Mouse (Mus musculus): ENCODE results near the gene Fgd3. TPM values are rescaled to one million over a fixed set of nuclear protein-coding genes. Genes with fewer than 3 reads are reported as not detected.

Gene Fgd3
- total RNA-seq, 2 experiments from 2014 or later = 6.8 to 6.9 TPM

- DNase-seq = peak; percentile 96 to 97
Observed at GRCm38 (mm10) chr13:49341012-49341830, 21.1 kb upstream of the Fgd3 start, which contains the start of gene Bicd2. Bicd2 (plus strand) TSS chr13:49341585.

GRCm38 (mm10) chr13:49338893-49339546 lies 18.9 kb upstream of the Fgd3 start:
- DNase-seq = peak in 1 of 2 experiments; percentile 38

GRCm38 (mm10) chr13:49335077-49335982 lies 15.2 kb upstream of the Fgd3 start:
- no peak for DNase-seq

- DNase-seq = no peak
Observed at GRCm38 (mm10) chr13:49333250-49333649, 13.1 kb upstream of the Fgd3 start.

- DNase-seq = no peak
Observed at GRCm38 (mm10) chr13:49328101-49328500, 8.0 kb upstream of the Fgd3 start.

GRCm38 (mm10) chr13:49326246-49327206 lies 6.4 kb upstream of the Fgd3 start:
- DNase-seq = no peak

GRCm38 (mm10) chr13:49324871-49325270 lies 4.8 kb upstream of the Fgd3 start:
- no peak for DNase-seq

- DNase-seq = no peak
Observed at GRCm38 (mm10) chr13:49322739-49323138, 2.6 kb upstream of the Fgd3 start.

- DNase-seq = no peak
Observed at GRCm38 (mm10) chr13:49322169-49322568, 2.1 kb upstream of the Fgd3 start.

GRCm38 (mm10) chr13:49321452-49321851 lies 1.3 kb upstream of the Fgd3 start:
- no peak for DNase-seq

GRCm38 (mm10) chr13:49320514-49320913 lies 403 bp upstream of the Fgd3 start:
- no peak for DNase-seq

- no peak for DNase-seq
Observed at GRCm38 (mm10) chr13:49317914-49318313, 2.2 kb downstream of the Fgd3 start.

GRCm38 (mm10) chr13:49317508-49317907 lies 2.6 kb downstream of the Fgd3 start:
- DNase-seq = no peak

GRCm38 (mm10) chr13:49316386-49317162 lies 3.5 kb downstream of the Fgd3 start:
- DNase-seq = no peak

GRCm38 (mm10) chr13:49311642-49312041 lies 8.5 kb downstream of the Fgd3 start:
- no peak for DNase-seq

- DNase-seq = no peak
Observed at GRCm38 (mm10) chr13:49309501-49309900, 10.6 kb downstream of the Fgd3 start.

- DNase-seq = no peak
Observed at GRCm38 (mm10) chr13:49308861-49309403, 11.2 kb downstream of the Fgd3 start.

GRCm38 (mm10) chr13:49308206-49308605 lies 11.9 kb downstream of the Fgd3 start:
- no peak for DNase-seq

- no peak for DNase-seq
Observed at GRCm38 (mm10) chr13:49307311-49307969, 12.7 kb downstream of the Fgd3 start.
